Mouse (Mus musculus): Measurements from ENCODE around the gene Arfgap3.

Gene Arfgap3

DNA sequence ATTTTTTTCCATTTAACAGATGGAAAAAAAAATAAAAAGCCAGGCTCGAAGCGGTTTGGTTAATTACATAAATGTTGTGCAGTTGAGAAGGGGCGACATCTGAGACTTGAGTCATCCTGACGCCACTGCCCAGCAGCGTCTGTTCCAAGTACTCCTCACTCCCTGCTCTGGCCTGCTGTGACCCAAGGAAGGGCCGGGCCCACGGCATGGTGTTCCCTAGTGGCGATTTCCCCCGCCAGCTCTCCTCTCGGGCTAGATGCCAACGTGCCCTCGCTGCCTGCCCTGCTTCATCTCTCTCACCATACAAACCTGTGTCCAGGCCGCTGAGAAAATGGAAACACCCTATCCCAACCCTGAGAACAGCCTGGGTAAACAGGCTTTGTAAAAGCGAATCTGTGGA is 98.0 kb downstream of the Arfgap3 start:
- DNase-seq (ENCODE audit: low spot score), result no peak

GRCm38 (mm10) chr15:83251176-83252004 is 98.7 kb downstream of the Arfgap3 start, which contains the start of gene A4galt:
A4galt (minus strand) TSS chr15:83251774.
- no peak for DNase-seq (ENCODE audit: low spot score)

- DNase-seq (ENCODE audit: low spot score), result no peak
Measured at GRCm38 (mm10) chr15:83250651-83251175, 99.3 kb downstream of the Arfgap3 start.

Data from layer of hippocampus, adult 11-12 months (tissue).